Mouse (Mus musculus) right cerebral cortex, postnatal 25 days (tissue): ENCODE data around the gene Gapdh.
A peak's percentile ranks its signal among the peaks of the same experiment; 100 is the strongest.

Experiments used
- DNase-seq: peaks from one replicate; pipeline ENCODE4 v3.0.0; 2022

Gapdh gene

GRCm38 (mm10) chr6:125166051-125166751 is at the start of gene Gapdh:
Gene Gapdh (minus strand): TSS chr6:125166467.
- DNase-seq, result no peak

GRCm38 (mm10) chr6:125215148-125215954 is 49.1 kb upstream of the Gapdh start, which contains the start of gene Vamp1:
Gene Vamp1 (plus strand): TSS chr6:125215551.
- DNase-seq, result peak; percentile 93

- DNase-seq, result no peak
Measured at GRCm38 (mm10) chr6:125213715-125214114, 47.4 kb upstream of the Gapdh start.

GRCm38 (mm10) chr6:125213129-125213528 is 46.9 kb upstream of the Gapdh start:
- no peak for DNase-seq

- no peak for DNase-seq
Measured at GRCm38 (mm10) chr6:125212621-125213020, 46.4 kb upstream of the Gapdh start.

GRCm38 (mm10) chr6:125210436-125210835 is 44.2 kb upstream of the Gapdh start:
- DNase-seq, result no peak

GRCm38 (mm10) chr6:125197166-125197565 is 30.9 kb upstream of the Gapdh start:
- no peak for DNase-seq

GRCm38 (mm10) chr6:125196301-125196700 is 30.0 kb upstream of the Gapdh start:
- no peak for DNase-seq

- DNase-seq, result no peak
Measured at GRCm38 (mm10) chr6:125195541-125196075, 29.3 kb upstream of the Gapdh start.

- DNase-seq, result no peak
Measured at GRCm38 (mm10) chr6:125193390-125193789, 27.1 kb upstream of the Gapdh start.

- no peak for DNase-seq
Measured at GRCm38 (mm10) chr6:125192841-125193240, 26.6 kb upstream of the Gapdh start.

GRCm38 (mm10) chr6:125192016-125192714 is 25.9 kb upstream of the Gapdh start:
- peak; percentile 90 for DNase-seq

- peak; percentile 97 for DNase-seq
Measured at GRCm38 (mm10) chr6:125191332-125192015, 25.2 kb upstream of the Gapdh start, which contains the start of the genes Ncapd2 and Mrpl51. Gene Ncapd2 (minus strand): TSS chr6:125191701. Gene Mrpl51 (plus strand): TSS chr6:125191801.

GRCm38 (mm10) chr6:125190816-125191215 is 24.5 kb upstream of the Gapdh start:
- DNase-seq, result no peak

GRCm38 (mm10) chr6:125186203-125186602 is 19.9 kb upstream of the Gapdh start:
- no peak for DNase-seq

- no peak for DNase-seq
Measured at GRCm38 (mm10) chr6:125182133-125182532, 15.9 kb upstream of the Gapdh start.

GRCm38 (mm10) chr6:125179601-125180000 is 13.3 kb upstream of the Gapdh start:
- DNase-seq, result no peak

GRCm38 (mm10) chr6:125175469-125175868 is 9.2 kb upstream of the Gapdh start:
- DNase-seq, result no peak

GRCm38 (mm10) chr6:125173256-125173655 is 7.0 kb upstream of the Gapdh start:
- no peak for DNase-seq

- DNase-seq, result no peak
Measured at GRCm38 (mm10) chr6:125172474-125172873, 6.2 kb upstream of the Gapdh start.

GRCm38 (mm10) chr6:125170194-125170593 is 3.9 kb upstream of the Gapdh start:
- DNase-seq, result no peak

GRCm38 (mm10) chr6:125168086-125168485 is 1.8 kb upstream of the Gapdh start:
- DNase-seq, result no peak
